Mouse (Mus musculus): ENCODE results near the gene Crabp2.

Crabp2 gene

GRCm38 (mm10) chr3:87959371-87959770, 10.9 kb downstream of the Crabp2 start:
- no peak for DNase-seq

- no peak for DNase-seq
These were observed 11.7 kb downstream of the Crabp2 start for GRCm38 (mm10) chr3:87960191-87960585.

GRCm38 (mm10) chr3:87960586-87961191, 12.2 kb downstream of the Crabp2 start:
- DNase-seq, result peak; percentile 74

GRCm38 (mm10) chr3:87970184-87970938, 21.9 kb downstream of the Crabp2 start:
- peak; percentile 61 for DNase-seq

GRCm38 (mm10) chr3:87970939-87971488, 22.5 kb downstream of the Crabp2 start, which contains the start of gene Nes:
Nes (plus strand) TSS chr3:87971078.
- peak; percentile 32 for DNase-seq

- no peak for DNase-seq
These were observed 23.2 kb downstream of the Crabp2 start for GRCm38 (mm10) chr3:87971489-87972202.

- no peak for DNase-seq
These were observed 23.8 kb downstream of the Crabp2 start for GRCm38 (mm10) chr3:87972203-87972664.

- no peak for DNase-seq
These were observed 24.3 kb downstream of the Crabp2 start for GRCm38 (mm10) chr3:87972776-87973175.

- no peak for DNase-seq
These were observed 25.3 kb downstream of the Crabp2 start for GRCm38 (mm10) chr3:87973593-87974380.

GRCm38 (mm10) chr3:87974381-87974987, 26.0 kb downstream of the Crabp2 start:
- no peak for DNase-seq

GRCm38 (mm10) chr3:87979493-87979892, 31.0 kb downstream of the Crabp2 start:
- DNase-seq, result no peak

GRCm38 (mm10) chr3:87980085-87980484, 31.6 kb downstream of the Crabp2 start:
- DNase-seq, result no peak

GRCm38 (mm10) chr3:87980728-87981127, 32.3 kb downstream of the Crabp2 start:
- no peak for DNase-seq

GRCm38 (mm10) chr3:87981214-87981760, 32.8 kb downstream of the Crabp2 start:
- DNase-seq, result no peak

- no peak for DNase-seq
These were observed 33.7 kb downstream of the Crabp2 start for GRCm38 (mm10) chr3:87981894-87982835.

- DNase-seq, result peak; percentile 20
These were observed 34.6 kb downstream of the Crabp2 start for GRCm38 (mm10) chr3:87982836-87983601.

- no peak for DNase-seq
These were observed 35.2 kb downstream of the Crabp2 start for GRCm38 (mm10) chr3:87983627-87984026.

- DNase-seq, result no peak
These were observed 35.6 kb downstream of the Crabp2 start for GRCm38 (mm10) chr3:87984094-87984493.

- no peak for DNase-seq
These were observed 37.2 kb downstream of the Crabp2 start for GRCm38 (mm10) chr3:87985505-87986320.

All from thymus, postnatal 14 days (tissue).